Mouse (Mus musculus): Measurements from ENCODE around the gene Med9.

GRCm38 (mm10) chr11:59965227-59966101, 17.5 kb downstream of the Med9 start:
- peak; percentile 96 for TF ChIP-seq CTCF (IDR thresholded peaks at IDR 0.05)
- no peak for TF ChIP-seq POLR2A (IDR thresholded peaks at IDR 0.05; ENCODE audit: insufficient read depth, low read depth, low read length)
- TF ChIP-seq EP300 (IDR thresholded peaks at IDR 0.05; ENCODE audit: insufficient read depth, low read depth, low read length) = peak; percentile 27; the same call in 1 of the 2 replicates
